Mouse (Mus musculus) heart, adult 2 months (tissue): ENCODE data around the gene Wfikkn2.

Experiments used
- CTCF ChIP-seq: fragments of 200-600 bp; IDR thresholded peaks from 2 replicates; pipeline ENCODE4 v1.8.1; 2022; ENCODE audit warnings: antibody characterized with exemption, mild to moderate bottlenecking, moderate library complexity
- EP300 ChIP-seq: fragments of 200-500 bp; IDR thresholded peaks from 2 replicates; pipeline ENCODE4 v1.6.1; 2011; ENCODE audit warnings: low read depth, low read length, control low read depth; ENCODE audit not compliant: insufficient read depth

- TF ChIP-seq CTCF (no peak), EP300 (no peak)
These were observed 24.1 kb upstream of the Wfikkn2 start for GRCm38 (mm10) chr11:94269906-94270305.
